Mouse (Mus musculus) lung, postnatal 25 days (tissue): ENCODE data around the gene Adamtsl5.

ENCODE experiments used
- DNase-seq: peaks from one replicate; pipeline ENCODE4 v3.0.0; 2022; ENCODE audit warnings: low spot score

Adamtsl5 gene

DNA sequence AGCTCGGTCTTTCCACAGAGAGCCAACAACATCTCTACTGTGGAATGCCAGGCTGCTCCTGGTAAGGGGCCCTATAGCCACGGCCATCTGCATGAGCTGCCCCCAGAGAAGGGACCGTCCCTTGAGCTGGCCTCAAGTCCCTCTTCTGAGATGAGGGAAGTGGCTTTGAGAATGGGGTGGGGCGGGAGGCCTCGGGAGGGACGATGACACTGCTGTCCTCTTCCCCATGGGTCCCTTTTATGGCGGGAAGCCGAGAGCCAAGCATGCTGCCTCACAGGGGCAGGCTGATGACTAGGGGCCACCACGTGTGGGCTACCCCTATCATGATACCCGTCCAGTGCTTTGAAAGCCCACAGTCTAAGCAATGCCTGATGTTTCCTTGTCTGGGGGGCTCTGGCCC, 31.2 kb downstream of the Adamtsl5 start:
- DNase-seq: no peak

DNA sequence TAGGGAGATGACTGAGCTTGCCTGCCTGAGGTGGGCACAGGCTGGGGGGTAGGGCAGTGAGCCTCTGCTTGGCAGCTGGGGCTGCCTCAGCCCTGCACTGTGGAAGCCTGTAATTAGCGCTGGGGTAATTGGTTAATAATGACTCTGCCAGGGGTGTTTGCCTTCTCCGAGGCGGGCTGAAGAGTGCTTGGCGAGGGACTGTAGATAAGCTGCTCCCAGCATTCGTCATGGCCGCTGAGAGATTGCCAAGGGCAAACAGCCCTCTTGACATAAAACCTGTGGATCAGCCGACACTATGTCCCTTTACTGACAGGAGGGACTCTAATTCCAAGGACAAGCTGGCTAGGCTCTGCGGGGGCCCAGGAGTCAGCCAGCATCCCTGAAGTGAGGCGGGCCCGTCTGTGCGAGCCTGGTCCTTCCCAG, 31.8 kb downstream of the Adamtsl5 start:
- peak; percentile 28 for DNase-seq

GRCm38 (mm10) chr10:80315315-80315714, 32.9 kb downstream of the Adamtsl5 start:
- DNase-seq: no peak

GRCm38 (mm10) chr10:80314494-80315001, 33.7 kb downstream of the Adamtsl5 start:
- no peak for DNase-seq

DNA sequence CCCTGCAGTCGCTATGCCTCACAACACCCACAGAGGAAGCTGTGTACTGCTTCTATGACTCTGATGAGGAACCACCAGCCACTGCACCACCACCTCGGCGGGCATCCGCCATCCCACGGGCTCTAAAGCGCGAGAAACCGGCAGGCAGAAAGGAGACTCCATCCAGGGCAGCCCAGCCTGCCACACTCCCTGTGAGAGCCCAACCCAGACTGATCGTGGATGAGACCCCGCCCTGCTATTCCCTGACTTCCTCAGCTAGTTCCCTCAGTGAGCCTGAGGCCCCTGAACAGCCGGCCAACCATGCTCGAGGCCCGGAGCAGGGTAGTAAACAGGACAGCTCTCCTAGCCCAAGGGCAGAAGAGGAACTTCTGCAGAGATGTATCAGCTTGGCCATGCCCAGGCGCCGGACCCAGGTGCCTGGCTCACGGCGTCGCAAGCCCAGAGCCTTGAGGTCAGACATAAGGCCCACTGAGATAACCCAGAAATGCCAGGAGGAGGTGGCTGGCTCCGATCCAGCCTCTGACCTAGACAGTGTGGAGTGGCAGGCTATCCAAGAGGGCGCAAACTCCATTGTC, 34.5 kb downstream of the Adamtsl5 start:
- no peak for DNase-seq

DNA sequence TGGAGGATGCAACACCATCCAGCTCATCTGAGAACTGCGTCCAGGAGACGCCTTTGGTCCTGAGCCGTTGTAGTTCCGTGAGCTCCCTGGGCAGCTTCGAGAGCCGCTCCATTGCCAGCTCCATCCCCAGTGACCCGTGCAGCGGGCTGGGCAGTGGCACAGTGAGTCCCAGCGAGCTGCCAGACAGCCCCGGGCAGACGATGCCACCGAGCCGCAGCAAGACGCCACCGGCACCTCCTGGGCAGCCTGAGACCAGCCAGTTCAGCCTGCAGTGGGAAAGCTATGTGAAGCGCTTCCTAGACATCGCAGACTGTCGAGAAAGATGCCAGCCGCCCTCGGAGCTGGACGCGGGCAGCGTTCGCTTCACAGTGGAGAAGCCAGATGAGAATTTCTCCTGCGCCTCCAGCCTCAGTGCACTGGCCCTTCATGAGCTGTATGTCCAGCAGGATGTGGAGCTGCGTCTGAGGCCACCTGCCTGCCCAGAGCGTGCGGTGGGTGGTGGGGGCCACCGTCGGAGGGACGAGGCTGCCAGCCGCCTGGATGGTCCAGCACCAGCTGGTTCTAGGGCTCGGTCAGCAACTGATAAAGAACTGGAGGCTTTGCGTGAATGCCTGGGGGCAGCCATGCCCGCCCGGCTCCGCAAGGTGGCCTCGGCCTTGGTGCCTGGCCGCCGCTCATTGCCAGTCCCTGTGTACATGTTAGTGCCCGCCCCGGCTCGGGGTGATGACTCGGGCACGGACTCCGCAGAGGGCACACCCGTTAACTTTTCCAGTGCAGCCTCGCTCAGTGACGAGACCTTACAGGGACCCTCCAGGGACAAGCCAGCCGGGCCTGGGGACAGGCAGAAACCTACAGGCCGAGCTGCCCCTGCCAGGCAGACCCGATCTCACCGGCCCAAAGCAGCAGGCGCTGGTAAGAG, 35.4 kb downstream of the Adamtsl5 start:
- DNase-seq: no peak

DNA sequence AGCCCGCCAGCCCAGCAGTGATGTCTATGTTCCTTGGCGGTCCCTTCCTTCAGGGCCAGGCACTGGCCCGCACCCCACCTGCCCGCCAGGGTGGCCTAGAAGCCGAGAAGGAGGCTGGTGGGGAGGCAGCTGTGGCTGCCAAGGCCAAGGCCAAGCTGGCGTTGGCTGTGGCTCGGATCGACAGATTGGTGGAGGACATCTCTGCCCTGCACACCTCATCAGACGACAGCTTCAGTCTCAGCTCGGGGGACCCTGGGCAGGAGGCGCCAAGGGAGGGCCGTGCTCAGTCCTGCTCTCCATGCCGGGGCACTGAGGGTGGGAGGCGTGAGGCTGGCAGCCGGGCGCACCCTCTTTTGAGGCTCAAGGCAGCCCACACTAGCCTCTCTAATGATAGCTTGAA, 36.7 kb downstream of the Adamtsl5 start:
- no peak for DNase-seq

GRCm38 (mm10) chr10:80304862-80305261, 43.4 kb downstream of the Adamtsl5 start:
- DNase-seq: peak; percentile 23

DNA sequence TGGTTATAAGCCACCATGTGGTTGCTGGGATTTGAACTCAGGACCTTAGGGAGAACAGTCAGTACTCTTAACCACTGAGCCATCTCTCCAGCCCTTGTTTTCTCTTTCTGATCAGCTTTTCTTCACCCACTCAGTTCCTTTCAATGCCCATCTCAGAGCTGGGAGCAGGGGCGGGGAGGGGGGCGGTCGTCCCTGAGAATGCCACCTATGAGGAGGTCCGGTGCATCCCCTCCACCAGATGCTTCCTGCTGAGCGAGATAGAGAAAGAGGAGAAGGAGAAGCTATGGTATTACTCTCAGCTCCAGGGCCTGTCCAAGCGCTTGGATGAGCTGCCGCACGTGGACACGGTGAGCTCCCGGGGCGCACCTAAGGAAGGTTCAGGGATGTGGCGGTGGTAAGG, 43.8 kb downstream of the Adamtsl5 start:
- no peak for DNase-seq

DNA sequence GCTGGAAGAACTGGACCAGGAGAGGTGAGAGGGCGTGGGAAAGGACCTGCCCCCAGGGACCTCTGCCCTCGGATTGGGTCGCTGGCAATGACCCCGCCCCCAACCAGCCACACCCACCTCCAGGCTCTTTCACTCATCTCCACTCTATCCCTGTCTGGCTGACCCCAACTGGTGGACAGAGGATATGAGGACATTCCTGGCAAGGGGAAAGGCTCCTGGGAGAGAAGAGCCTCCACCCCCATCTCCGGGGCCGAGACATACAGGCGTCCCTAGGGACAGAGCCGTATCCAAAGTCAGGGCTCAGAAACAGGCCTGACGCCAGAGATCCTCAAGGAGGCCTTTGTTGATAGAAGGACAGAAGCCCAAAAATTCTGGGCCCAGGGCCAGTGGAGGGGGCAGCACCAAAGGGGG, 45.7 kb downstream of the Adamtsl5 start:
- peak; percentile 83 for DNase-seq

DNA sequence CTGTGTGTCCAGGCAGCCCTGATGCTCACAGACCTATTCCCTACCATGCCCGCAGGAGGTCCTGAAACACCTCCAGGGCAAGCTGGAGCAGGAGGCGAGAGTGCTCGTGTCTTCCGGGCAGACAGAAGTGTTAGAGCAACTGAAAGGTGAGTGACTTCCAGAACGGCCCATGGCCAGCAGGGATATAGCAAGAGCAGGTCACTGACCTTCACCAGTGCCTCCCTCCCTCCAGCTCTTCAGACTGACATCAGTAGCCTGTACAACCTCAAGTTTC, 46.2 kb downstream of the Adamtsl5 start:
- DNase-seq: no peak

GRCm38 (mm10) chr10:80301256-80302081, 46.7 kb downstream of the Adamtsl5 start:
- no peak for DNase-seq

DNA sequence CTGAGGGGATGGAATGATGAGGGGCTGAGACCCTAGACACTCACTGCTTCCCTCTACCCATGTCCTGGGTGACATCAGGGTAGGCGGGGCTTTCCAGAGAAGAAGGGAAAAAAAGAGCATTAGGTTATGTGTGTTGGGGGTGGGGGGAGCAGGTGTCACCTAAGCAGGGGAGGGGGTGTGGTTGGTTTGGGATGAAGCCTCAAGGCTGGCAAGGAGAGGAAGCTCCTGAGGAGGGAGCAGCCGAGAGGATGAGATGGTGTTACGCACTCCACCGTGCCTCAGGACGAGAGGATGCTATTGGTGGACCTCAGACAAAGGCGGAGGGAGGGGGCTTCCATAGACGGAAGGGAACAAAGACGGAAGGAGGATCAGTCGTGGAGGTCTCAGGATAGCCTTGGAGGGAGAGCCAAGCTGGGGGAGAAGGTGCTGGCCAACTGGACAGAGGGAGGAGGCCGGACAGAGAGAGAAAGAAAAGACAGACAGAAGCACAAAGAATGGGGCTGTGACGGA, 47.5 kb downstream of the Adamtsl5 start:
- DNase-seq: no peak

DNA sequence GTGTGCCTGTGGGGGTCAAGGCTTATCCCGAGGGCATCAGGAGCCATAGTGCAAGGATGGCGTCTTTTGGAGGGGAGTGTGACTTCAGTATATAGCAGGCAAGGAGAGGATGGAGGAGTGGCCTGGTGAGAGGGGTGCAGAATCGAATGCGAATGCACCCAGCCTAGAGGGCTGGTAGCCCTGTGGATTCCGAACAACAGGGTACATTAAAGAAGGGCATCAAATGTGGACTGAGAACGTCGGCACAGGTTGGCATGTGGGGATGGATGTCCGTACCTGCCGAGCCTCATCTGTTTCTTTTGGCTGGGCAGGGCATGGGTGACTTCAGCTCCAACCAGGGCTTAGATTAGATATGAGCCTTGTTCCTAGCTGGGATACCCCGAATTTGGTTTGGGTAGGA, 48.4 kb downstream of the Adamtsl5 start:
- DNase-seq: no peak

DNA sequence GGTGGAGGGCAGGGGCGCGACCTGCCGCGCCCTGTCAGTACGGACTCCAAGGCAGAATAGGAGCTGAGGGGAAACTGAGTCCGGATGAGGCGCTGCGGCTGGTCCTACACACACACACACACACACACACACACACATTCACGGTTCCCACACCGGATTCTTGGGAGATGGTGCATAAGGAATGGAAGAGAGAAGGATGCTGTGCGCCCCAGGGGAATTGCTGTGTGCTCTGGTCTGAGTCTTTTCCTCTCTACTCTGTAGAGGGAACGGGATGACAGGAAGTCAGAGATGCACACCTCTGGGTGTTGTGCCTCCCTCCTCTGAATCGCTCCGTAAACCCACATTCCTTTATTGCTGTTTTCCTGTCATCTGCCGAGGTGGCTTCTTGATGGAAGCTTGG, 48.9 kb downstream of the Adamtsl5 start:
- no peak for DNase-seq

- DNase-seq: no peak
These were observed 49.5 kb downstream of the Adamtsl5 start for GRCm38 (mm10) chr10:80298571-80299281.

DNA sequence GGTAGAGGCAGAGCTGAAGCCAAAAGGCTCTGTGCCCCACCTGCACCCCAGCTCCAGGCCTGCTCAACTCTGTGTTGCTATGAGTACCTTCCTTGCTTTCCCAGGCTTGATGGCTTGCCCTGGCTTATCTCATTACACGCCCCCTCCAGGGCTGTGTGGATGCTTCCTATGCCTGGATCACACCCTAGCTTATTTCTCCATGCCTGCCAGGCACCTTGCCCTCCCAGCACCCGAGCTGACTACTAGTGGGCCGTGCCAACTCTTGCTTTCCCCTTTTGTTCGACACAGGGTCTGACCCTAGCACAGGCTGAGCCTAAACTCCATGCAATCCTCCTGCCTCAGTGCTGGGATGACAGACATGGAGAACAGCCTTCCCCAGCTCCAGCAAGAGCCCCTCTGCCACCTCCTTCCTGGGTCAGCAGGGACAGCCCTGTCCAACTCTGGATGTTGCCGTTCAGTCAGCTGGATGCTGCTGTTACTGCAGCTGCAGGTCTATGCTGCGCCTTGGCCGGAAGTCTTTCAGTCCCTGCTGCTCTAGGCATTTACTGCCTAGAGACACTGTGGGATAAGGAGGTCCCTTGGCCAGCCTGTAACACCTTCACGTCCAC, 50.6 kb downstream of the Adamtsl5 start:
- DNase-seq: no peak

DNA sequence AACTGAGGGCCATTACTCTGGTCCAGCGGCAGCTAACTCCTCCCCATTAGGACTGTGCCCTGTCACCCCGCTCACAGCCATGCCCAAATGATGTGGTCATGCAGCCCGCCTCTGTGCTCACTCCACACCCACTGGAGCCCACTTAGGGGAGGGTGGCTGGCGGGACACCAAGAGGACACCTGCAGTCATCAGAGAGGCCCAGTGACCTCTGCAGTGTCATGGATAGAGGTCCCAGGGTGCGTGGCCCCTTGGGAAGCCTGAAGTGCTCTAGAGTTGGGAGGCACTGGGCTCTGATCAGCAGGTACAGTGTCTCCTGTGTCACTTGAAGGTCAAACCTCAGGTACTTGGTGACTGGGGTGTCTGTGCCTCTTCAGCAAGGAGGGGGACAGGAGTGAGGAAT, 51.4 kb downstream of the Adamtsl5 start:
- DNase-seq: no peak

- peak; percentile 78 for DNase-seq
These were observed 52.4 kb downstream of the Adamtsl5 start, which contains the start of gene Apc2 for GRCm38 (mm10) chr10:80295618-80296425. Apc2 (plus strand) TSS chr10:80295977.

DNA sequence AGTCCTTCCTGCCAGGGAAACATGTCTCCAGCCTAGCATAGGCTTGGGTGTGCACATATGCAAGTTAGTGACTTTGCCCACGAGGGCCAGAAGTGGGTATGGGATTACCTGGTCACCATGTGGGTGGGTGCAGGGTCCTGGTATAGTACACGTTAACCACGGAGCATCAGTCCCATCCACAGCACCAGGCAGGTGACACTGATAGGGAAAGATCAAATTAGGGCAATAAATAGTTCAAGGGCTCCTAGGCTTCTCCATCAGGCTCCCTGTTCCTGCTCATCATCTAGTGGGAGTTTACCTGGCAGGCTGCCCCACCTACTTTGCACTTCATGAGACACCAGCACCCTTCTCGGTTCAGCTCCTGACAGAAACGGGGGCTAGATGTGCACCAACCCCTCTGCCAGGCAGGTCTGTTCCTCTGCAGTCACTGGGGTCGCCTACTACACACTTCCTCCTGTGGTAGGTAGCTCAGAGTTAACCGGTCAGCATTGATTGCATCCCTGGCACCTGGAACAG, 53.4 kb downstream of the Adamtsl5 start:
- no peak for DNase-seq
